Mouse (Mus musculus) left cerebral cortex, postnatal 10 days (tissue): ENCODE data around the gene Bcdin3d. TPM values are rescaled to one million over a fixed set of nuclear protein-coding genes. Genes with fewer than 3 reads are reported as not detected.

Source experiments
- DNase-seq, 2 experiments: peaks; one replicate each; pipeline ENCODE4 v3.0.0; 2021 to 2022; ENCODE audit warnings: low spot score in 2 of 2, mixed read lengths in 1 of 2; ENCODE audit errors: extremely low spot score in 1 of 2
- intact Hi-C: fragments of 180-260 bp; cut with DNase I; formaldehyde crosslinking; loops from one replicate; pipeline ENCODE4 v1.15.1; 2025
- total RNA-seq, 2 experiments: library from RNA; stranded (reverse); gene quantifications; 2 replicates each; pipeline ENCODE4 v1.2.3; 2021

Gene Bcdin3d
- total RNA-seq, 2 experiments from 2014 or later: 4.3 to 4.8 TPM

GRCm38 (mm10) chr15:99420521-99421014 lies 54.0 kb downstream of the Bcdin3d start:
- intact Hi-C loops: no loop called here
- peak; percentile 20 to 87 for DNase-seq

- no peak for DNase-seq
- intact Hi-C loops: no loop called here
Measured at GRCm38 (mm10) chr15:99420101-99420500, 54.4 kb downstream of the Bcdin3d start.

Other genes with a start within 250 kb of the Bcdin3d start
- gene Kcnh3, start 249.9 kb downstream of the Bcdin3d start, total RNA-seq: 100 to 1,000 TPM; 132 to 134 TPM
- gene Mcrs1, start 222.8 kb downstream of the Bcdin3d start, total RNA-seq: 100 to 1,000 TPM; 116 to 127 TPM
- gene Prpf40b, start 179.6 kb downstream of the Bcdin3d start, total RNA-seq: 100 to 1,000 TPM; 101 to 105 TPM
- 1 to 10 TPM; 1.4 to 1.5 TPM for gene Fam186b, start 178.8 kb downstream of the Bcdin3d start, total RNA-seq
- 10 to 100 TPM; 12.6 to 14.1 TPM for gene Fmnl3, start 104.2 kb downstream of the Bcdin3d start, total RNA-seq
- 100 to 1,000 TPM; 309 to 315 TPM for gene Tmbim6, start 81.8 kb downstream of the Bcdin3d start, total RNA-seq
- gene Nckap5l, start 17.0 kb downstream of the Bcdin3d start, total RNA-seq: 10 to 100 TPM; 35.8 to 38.3 TPM
- 100 to 1,000 TPM; 130 to 135 TPM for gene Faim2, start 53.4 kb upstream of the Bcdin3d start, total RNA-seq
- gene Aqp2, start 104.3 kb upstream of the Bcdin3d start, total RNA-seq: not detected
- 1 to 10 TPM; 1.7 to 1.9 TPM for gene Aqp5, start 116.1 kb upstream of the Bcdin3d start, total RNA-seq
- under 1 TPM in 1 of 2 experiments, not detected in 1; 0.15 TPM for gene Aqp6, start 126.7 kb upstream of the Bcdin3d start, total RNA-seq
- gene Racgap1, start 176.9 kb upstream of the Bcdin3d start, total RNA-seq: 10 to 100 TPM; 15.6 to 16.9 TPM
- 10 to 100 TPM; 94.8 to 99.2 TPM for gene Asic1, start 195.6 kb upstream of the Bcdin3d start, total RNA-seq
- gene Smarcd1, start 227.4 kb upstream of the Bcdin3d start, total RNA-seq: 100 to 1,000 TPM; 126 to 129 TPM
- gene Gm17349, start 230.8 kb upstream of the Bcdin3d start, total RNA-seq: 1 to 10 TPM; 1.6 to 4.7 TPM
- gene Gpd1, start 242.8 kb upstream of the Bcdin3d start, total RNA-seq: 10 to 100 TPM; 13.9 to 16.9 TPM